Mouse (Mus musculus) megakaryocyte, embryonic 14.5 days (primary cell): ENCODE measurements around the gene Lenep.

Source experiments
- FLI1 ChIP-seq: IDR thresholded peaks from 2 replicates; pipeline ENCODE4 v1.6.1; 2012; ENCODE audit warnings: low read length, inconsistent platforms, mixed read lengths
- GATA1 ChIP-seq: IDR thresholded peaks from 3 replicates; pipeline ENCODE4 v1.6.1; 2012; ENCODE audit warnings: mixed read lengths, low read length, inconsistent platforms, borderline replicate concordance

DNA sequence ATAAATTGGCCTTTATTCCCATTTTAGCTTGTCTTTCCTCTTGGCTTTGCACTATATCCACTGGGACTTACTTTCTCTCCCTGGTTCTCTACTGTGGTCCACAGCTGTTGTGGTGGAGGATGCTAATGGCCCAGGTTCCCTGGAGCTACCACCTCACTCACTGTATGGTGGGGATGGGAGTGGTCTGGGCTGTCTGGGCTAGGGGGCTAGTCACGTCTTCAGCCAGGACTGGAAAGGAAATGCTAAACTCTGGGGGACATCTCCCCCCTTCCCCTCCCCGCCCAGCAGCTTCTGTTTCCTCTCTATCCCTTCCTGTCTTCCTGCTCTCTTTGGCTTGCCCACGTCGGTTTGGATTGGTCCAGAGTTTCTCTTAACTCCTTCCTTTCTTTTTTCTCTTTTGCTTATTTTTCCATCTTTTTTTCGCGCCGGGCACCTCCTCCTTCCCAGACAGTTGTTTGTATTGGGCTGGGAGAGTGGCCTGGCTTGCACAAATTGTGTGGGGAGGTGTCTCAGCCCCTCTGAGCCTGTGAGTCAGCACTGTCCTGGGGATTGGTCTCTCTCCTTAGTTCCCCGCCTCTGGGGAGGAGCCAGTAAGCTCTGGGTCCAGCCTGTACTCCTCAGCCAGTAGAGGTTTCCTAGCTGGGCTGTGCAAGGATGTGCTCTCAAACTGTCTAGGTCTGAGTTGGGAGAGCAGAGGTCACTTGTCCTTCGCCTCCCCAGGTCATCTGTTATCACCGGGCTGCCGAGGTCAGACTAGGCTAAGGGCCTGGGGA, 18.6 kb upstream of the Lenep start:
- TF ChIP-seq GATA1 (no peak), FLI1 (no peak)
